Mouse (Mus musculus): ENCODE results near the gene Gstm6.
A peak's percentile ranks its signal among the peaks of the same experiment; 100 is the strongest.
"Not testable (repeated sequence)": the region's sequence is repeated elsewhere in the genome, so short reads cannot be mapped to it uniquely, and the experiment has no call there.

Gene Gstm6

DNA sequence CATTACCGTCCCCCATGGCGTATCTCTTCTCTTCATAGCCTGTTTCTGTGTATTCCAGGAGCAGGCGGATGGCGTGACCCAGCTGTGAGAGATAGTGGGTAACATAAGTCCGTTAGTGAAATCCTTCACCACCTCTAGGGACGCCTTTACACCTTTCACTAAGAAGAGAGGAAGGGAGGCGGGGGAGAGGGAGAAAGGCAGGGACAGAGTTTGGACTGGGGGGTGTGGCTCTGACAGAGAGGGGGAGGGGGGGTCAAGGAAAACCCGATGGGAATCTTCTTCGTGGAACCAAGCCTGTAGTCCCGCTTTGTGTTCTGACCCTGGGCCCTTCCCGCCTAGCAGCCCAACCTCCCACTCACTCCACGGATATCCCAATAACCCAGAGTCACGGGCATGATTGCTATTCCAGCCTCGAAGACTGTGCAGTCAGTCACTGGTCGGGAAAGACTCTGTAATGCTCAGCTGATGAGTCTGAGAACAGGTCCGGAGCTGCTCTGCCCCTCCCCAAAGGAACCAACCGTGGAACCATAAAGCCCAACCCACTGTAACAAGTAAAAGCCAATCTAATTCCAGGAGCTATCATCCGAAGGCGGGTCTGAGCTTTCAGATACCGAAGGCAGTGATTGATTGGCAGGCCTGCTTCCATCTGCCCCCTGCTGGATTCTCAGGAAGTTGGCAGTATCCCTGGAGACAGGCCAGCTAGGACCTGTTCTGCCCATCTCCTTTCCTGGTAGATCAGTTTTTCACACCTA lies at the start of gene Gstm6:
Gene Gstm6 (minus strand): TSS at position 511 of the 752 bp plus-strand sequence.
- DNase-seq (ENCODE audit: low spot score): no peak

- peak; percentile 72 for DNase-seq (ENCODE audit: low spot score)
Measured at GRCm38 (mm10) chr3:107986041-107986562, 42.6 kb upstream of the Gstm6 start, which contains the start of gene Gstm2. Gene Gstm2 (minus strand): TSS chr3:107986453.

- DNase-seq (ENCODE audit: low spot score): not testable (repeated sequence)
Measured at GRCm38 (mm10) chr3:107985141-107985540, 41.6 kb upstream of the Gstm6 start.

- DNase-seq (ENCODE audit: low spot score): no peak
Measured at GRCm38 (mm10) chr3:107984471-107984870, 40.9 kb upstream of the Gstm6 start.

DNA sequence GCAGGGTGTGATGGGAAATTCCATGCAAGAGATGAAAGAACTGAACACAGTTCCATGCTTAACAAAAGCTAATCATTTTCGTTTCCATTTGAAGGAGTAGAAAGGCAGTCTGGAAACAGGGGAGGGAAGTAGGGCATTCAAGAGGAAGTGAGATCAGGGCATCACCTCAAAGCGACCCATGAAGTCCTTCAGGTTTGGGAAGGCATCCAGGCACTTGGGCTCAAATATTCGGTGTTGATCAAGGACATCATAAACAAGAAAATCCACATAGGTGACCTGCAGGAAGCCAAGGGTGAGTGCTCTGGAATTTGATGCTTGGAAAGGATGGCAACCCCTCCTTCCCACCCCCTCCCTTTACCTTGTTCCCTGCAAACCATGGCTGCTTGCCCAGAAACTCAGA lies 40.2 kb upstream of the Gstm6 start:
- DNase-seq (ENCODE audit: low spot score): no peak

- peak; percentile 23 for DNase-seq (ENCODE audit: low spot score)
Measured at GRCm38 (mm10) chr3:107982726-107983125, 39.2 kb upstream of the Gstm6 start.

- no peak for DNase-seq (ENCODE audit: low spot score)
Measured at GRCm38 (mm10) chr3:107981261-107981660, 37.7 kb upstream of the Gstm6 start.

GRCm38 (mm10) chr3:107977691-107978090 lies 34.1 kb upstream of the Gstm6 start:
- no peak for DNase-seq (ENCODE audit: low spot score)

GRCm38 (mm10) chr3:107974237-107974636 lies 30.7 kb upstream of the Gstm6 start:
- no peak for DNase-seq (ENCODE audit: low spot score)

DNA sequence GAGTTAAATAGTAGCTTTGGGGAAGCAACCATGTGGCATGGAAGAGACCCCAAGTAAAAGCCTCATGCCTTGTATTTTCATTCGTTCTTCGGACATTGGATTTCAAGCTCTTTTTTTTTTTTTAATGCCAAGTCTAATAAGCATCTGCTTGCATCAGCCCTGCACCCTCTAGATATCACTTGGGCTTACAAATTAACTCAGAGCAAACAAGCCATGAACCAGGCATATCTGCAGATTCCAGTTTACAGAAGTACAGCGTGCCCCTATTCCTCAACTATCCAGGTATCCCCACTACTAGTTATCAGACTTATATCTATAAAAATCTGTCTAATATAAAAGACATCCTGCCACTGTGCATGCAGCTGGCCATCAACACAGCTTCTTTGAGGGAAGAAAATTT lies 28.5 kb upstream of the Gstm6 start:
- no peak for DNase-seq (ENCODE audit: low spot score)

DNA sequence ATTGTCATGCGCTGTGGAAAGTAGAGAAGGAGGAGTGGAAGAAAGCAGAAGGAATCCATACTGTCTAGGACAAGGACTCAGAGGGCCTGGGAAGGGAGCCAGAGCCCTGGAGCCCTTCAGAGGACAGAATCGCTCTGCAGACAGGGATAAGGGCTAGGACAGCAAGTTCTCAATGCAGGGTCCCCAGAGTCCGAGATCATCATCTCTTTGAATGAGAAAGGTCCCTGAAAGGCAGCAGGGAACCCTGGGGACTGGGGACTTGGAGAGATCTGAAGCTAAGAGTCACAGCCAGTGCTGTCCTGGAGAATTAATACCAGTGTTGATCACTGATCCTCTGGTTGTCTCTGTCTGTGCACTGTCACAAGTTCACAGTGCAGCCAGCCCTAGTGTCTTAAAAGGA lies 27.6 kb upstream of the Gstm6 start:
- DNase-seq (ENCODE audit: low spot score): not testable (repeated sequence)

DNA sequence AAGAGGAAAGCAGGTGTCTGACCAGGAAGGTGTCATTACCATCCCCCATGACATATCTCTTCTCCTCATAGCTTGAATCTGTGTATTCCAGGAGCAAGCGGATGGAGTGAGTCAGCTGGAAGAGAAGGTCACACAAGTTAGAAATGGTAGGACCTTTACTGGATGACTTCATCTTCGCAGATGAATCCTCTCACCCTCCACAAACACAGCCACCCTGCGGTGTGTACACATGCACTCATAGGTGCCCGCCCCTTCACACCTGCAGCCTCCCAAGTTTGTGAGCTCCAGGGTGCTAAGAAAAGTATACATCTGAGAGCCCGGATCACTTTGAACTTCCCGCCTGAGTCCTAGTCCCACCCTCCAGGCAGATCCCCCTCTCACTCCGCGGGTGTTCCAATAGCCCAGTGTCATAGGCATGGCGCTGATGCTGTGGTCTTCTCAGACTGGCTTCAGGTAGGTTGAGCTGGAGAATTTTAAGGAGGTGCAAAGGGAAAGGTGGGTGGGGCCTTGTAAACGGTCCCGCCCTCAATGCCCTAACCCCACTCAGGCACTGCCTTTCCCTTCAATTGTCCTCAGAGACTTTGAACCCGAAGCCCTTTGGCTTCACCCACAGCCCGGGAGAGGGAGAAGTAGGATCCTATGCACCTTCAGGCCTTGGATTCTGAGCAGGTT lies 25.3 kb upstream of the Gstm6 start, which contains the start of gene Gstm3:
Gene Gstm3 (minus strand): TSS at position 560 of the 672 bp plus-strand sequence.
- DNase-seq (ENCODE audit: low spot score): no peak

DNA sequence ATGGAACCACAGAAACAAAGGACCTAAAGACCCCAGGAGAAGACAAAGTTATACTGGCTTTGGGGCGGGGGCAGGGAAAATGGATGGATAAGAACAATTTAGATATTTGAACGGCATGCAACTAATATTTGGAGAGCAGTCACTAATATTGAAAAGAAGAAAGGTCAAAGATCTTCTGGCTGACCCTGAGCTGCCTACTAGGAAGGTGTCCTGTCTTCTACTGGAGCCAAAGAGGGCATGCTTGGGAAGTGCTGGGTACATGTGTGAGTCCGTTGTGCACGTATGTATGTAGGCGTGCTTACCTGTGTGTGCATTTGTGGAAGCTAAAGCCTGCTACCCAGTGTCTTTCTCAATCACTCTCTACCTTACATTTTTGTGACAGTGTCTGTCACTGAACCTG lies 23.1 kb upstream of the Gstm6 start:
- DNase-seq (ENCODE audit: low spot score): no peak

DNA sequence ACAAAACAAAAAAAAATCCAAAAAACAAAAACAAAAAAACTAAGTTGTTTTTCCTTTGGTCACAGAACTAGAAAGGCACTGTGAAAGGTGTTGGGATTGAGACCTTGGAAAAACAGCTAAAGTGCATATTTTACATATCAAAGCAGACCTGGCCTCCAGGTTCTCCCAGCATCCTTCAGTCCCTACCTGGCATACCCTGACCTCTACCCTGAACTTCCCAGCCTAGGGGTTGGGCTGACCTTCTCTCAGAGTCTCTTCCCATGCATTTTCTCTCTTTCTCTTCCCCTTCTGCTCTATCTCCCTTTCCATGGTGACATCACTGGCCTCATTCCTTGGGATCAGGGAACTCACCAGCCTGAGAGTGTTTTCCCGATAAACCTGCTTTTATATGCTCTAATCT lies 22.0 kb upstream of the Gstm6 start:
- DNase-seq (ENCODE audit: low spot score): no peak

GRCm38 (mm10) chr3:107964656-107965308 lies 21.2 kb upstream of the Gstm6 start:
- no peak for DNase-seq (ENCODE audit: low spot score)

DNA sequence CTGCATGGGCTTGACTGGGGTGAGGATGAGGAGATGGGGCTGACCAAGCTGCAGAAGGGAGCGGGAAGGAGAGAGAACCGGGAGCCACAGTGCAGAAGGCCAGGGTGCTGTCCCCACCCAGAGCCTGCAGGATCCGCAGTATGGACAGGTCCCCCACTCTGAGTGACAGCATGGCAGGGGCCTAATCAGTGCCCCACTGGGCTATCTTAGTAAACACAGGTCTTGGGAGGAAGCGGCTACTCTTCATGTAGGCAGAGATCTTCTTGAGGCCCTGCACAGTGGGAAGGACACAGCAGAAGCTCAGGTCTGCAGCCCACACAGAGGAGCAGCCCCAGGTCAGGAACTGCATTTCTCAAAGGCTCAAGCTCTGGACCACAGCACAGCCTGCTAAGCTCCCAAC lies 20.5 kb upstream of the Gstm6 start:
- DNase-seq (ENCODE audit: low spot score): no peak

GRCm38 (mm10) chr3:107955260-107955659 lies 11.7 kb upstream of the Gstm6 start:
- not testable (repeated sequence) for DNase-seq (ENCODE audit: low spot score)

DNA sequence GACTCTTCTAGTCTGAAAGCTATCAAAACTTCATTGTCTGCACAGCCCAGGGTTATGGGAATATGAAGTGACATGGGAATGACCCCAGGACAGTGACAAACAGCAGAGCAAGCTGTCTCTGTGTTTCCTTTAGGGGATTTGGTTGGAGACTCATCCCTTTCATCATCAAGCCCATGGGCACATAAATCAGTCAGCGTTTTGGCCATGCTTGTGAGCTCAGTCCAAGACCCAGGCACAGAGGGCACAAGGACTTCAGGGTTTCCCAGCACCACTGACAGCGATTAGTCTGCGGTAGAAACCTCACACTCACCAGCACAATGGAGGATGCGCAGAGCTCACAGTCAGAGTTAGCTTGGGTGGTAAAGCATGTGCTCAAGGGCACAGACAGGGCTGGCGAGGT lies 10.4 kb upstream of the Gstm6 start:
- no peak for DNase-seq (ENCODE audit: low spot score)

- DNase-seq (ENCODE audit: low spot score): peak; percentile 82
Measured at GRCm38 (mm10) chr3:107953328-107953755, 9.8 kb upstream of the Gstm6 start.

- no peak for DNase-seq (ENCODE audit: low spot score)
Measured at GRCm38 (mm10) chr3:107950531-107950930, 7.0 kb upstream of the Gstm6 start.

DNA sequence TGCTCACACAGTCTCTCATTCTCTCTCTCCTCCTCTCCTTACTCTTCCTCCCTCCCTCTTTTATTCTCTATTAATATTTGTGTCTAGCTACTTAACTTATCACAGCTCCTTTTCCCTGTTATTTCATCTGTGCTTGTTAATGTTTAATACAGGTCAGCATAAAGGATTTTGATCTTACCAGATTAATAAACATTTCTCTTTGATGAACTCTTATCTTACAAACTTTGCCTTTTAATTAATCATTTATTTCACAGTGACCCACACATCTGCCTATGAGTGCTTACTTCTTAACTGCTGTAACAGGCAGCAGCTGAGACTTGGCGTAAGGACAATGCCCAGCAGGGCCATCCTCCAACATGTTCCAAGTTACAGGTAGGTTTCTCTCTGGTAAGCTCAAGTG lies 5.9 kb upstream of the Gstm6 start:
- not testable (repeated sequence) for DNase-seq (ENCODE audit: low spot score)

- no peak for DNase-seq (ENCODE audit: low spot score)
Measured at GRCm38 (mm10) chr3:107945729-107946128, 2.2 kb upstream of the Gstm6 start.

DNA sequence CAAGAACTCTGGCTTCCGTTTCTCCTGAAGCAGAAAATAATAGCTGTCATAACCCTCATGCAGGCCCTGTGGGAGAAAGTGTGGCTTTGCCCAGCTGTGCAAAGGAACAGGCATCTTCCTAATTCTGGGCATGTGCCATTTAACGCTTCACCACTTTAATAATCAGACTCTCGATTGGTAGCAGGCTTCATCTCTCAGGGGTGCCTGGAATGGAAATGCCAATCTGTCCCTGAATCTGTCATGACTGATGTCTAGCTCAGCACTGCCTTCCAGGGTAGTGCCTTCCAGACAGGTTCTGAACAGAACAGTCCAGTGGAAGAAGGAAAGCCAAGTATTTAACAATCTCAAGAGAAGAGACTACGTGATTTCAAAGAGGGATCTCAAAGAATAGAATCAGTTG lies 2.3 kb downstream of the Gstm6 start:
- DNase-seq (ENCODE audit: low spot score): no peak
